Mouse (Mus musculus): Measurements from ENCODE around the gene Cops9.

DNA sequence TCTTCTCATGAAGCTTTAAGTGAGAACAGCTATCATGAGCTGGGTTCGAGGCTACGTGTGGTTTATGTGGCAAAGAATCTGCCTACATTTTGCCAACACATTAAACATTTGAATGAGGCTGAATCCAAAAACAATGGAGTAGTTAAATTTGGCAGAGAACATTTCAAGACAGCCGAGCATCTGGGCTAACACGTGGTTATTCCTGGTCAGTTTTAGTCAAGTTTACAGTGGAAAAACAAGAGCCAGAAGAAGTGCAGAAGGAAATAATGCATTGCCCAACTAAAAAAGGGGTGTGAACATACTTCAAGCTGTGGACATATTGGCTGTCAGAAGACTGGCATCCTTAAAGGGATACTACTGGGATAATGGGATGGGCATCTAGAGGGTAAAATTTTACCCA lies 29.5 kb upstream of the Cops9 start:
- TF ChIP-seq POLR2A (IDR thresholded peaks at IDR 0.05; ENCODE audit: control insufficient read depth, extremely low read depth, insufficient read depth, low read length, poor library complexity), result no peak
- TF ChIP-seq CTCF (IDR thresholded peaks at IDR 0.05; ENCODE audit: borderline replicate concordance, control insufficient read depth, extremely low read depth, insufficient read depth, low read length, poor library complexity), result no peak

Data from thymus, adult 2 months (tissue).